Mouse (Mus musculus): ENCODE data around the gene Hist1h2ac.
A peak's percentile ranks its signal among the peaks of the same experiment; 100 is the strongest.

- no peak for TF ChIP-seq POLR2A (IDR thresholded peaks at IDR 0.05; ENCODE audit: insufficient read depth, low read depth, low read length)
- TF ChIP-seq CTCF (IDR thresholded peaks at IDR 0.05) = peak; percentile 96
Measured at GRCm38 (mm10) chr13:23700786-23701520, 17.2 kb upstream of the Hist1h2ac start.

Data from heart, adult 2 months (tissue).